Mouse (Mus musculus): ENCODE data around the gene Htt.
"Not testable (repeated sequence)": the region's sequence is repeated elsewhere in the genome, so short reads cannot be mapped to it uniquely, and the experiment has no call there.

- not testable (repeated sequence) for TF ChIP-seq POLR2A (IDR thresholded peaks at IDR 0.05; ENCODE audit: borderline replicate concordance, extremely low read depth, low read depth, low read length); CTCF (IDR thresholded peaks at IDR 0.05; ENCODE audit: insufficient read depth, low read length)
Measured at GRCm38 (mm10) chr5:34714371-34714770, 47.2 kb upstream of the Htt start.
